Mouse (Mus musculus): ENCODE results near the gene Sik3.
"Not testable (repeated sequence)": the region's sequence is repeated elsewhere in the genome, so short reads cannot be mapped to it uniquely, and the experiment has no call there.

The Sik3 gene

GRCm38 (mm10) chr9:46155818-46156217 is 143.2 kb downstream of the Sik3 start:
- DNase-seq, result not testable (repeated sequence)

GRCm38 (mm10) chr9:46156711-46157110 is 144.1 kb downstream of the Sik3 start:
- DNase-seq, result no peak

- DNase-seq, result no peak
Measured at GRCm38 (mm10) chr9:46158273-46158813, 145.7 kb downstream of the Sik3 start.

GRCm38 (mm10) chr9:46163430-46163829 is 150.8 kb downstream of the Sik3 start:
- DNase-seq, result no peak

GRCm38 (mm10) chr9:46168802-46169201 is 156.2 kb downstream of the Sik3 start:
- no peak for DNase-seq

GRCm38 (mm10) chr9:46172251-46172650 is 159.6 kb downstream of the Sik3 start:
- no peak for DNase-seq

GRCm38 (mm10) chr9:46172953-46173352 is 160.3 kb downstream of the Sik3 start:
- no peak for DNase-seq

GRCm38 (mm10) chr9:46173919-46174318 is 161.3 kb downstream of the Sik3 start:
- no peak for DNase-seq

GRCm38 (mm10) chr9:46174770-46175294 is 162.2 kb downstream of the Sik3 start:
- no peak for DNase-seq

GRCm38 (mm10) chr9:46175300-46175699 is 162.7 kb downstream of the Sik3 start:
- no peak for DNase-seq

GRCm38 (mm10) chr9:46175938-46176375 is 163.3 kb downstream of the Sik3 start:
- DNase-seq, result no peak

GRCm38 (mm10) chr9:46176613-46177012 is 164.0 kb downstream of the Sik3 start:
- DNase-seq, result no peak

- DNase-seq, result peak; percentile 57
Measured at GRCm38 (mm10) chr9:46178595-46178994, 166.0 kb downstream of the Sik3 start.

- DNase-seq, result peak; percentile 80
Measured at GRCm38 (mm10) chr9:46181297-46181696, 168.7 kb downstream of the Sik3 start.

GRCm38 (mm10) chr9:46184542-46184941 is 171.9 kb downstream of the Sik3 start:
- no peak for DNase-seq

- peak; percentile 67 for DNase-seq
Measured at GRCm38 (mm10) chr9:46185191-46185590, 172.6 kb downstream of the Sik3 start.

- DNase-seq, result no peak
Measured at GRCm38 (mm10) chr9:46186387-46186786, 173.8 kb downstream of the Sik3 start.

GRCm38 (mm10) chr9:46188370-46188769 is 175.8 kb downstream of the Sik3 start:
- DNase-seq, result no peak

GRCm38 (mm10) chr9:46188956-46189355 is 176.3 kb downstream of the Sik3 start:
- DNase-seq, result no peak

- no peak for DNase-seq
Measured at GRCm38 (mm10) chr9:46189381-46189780, 176.8 kb downstream of the Sik3 start.

- DNase-seq, result no peak
Measured at GRCm38 (mm10) chr9:46191234-46191633, 178.6 kb downstream of the Sik3 start.

- no peak for DNase-seq
Measured at GRCm38 (mm10) chr9:46191644-46192043, 179.0 kb downstream of the Sik3 start.

GRCm38 (mm10) chr9:46192642-46193041 is 180.0 kb downstream of the Sik3 start:
- DNase-seq, result no peak

- no peak for DNase-seq
Measured at GRCm38 (mm10) chr9:46194809-46195208, 182.2 kb downstream of the Sik3 start.

- no peak for DNase-seq
Measured at GRCm38 (mm10) chr9:46196699-46197169, 184.1 kb downstream of the Sik3 start.

Data from cerebellum, adult 9-11 months (tissue).